Mouse (Mus musculus) CH12.LX (cell line): ENCODE data around the gene Fam234b.

Experiments
- CTCF ChIP-seq, 2 experiments: IDR thresholded peaks in 1 of 2; conservative IDR thresholded peaks in 1 of 2; 2 replicates each; pipeline ENCODE4 v1.5.1; 2011 to 2012; ENCODE audit warnings: low read depth in 2 of 2, low read length in 2 of 2, improper control_type of control experiment in 1 of 2, inconsistent platforms in 1 of 2, mild to moderate bottlenecking in 1 of 2, moderate library complexity in 1 of 2
- E2F4 ChIP-seq: IDR thresholded peaks from 2 replicates; pipeline ENCODE4 v1.6.1; 2011; ENCODE audit warnings: low read depth, low read length, improper control_type of control experiment; ENCODE audit not compliant: insufficient replicate concordance
- ELF1 ChIP-seq: IDR thresholded peaks from 2 replicates; pipeline ENCODE4 v1.6.1; 2014; ENCODE audit warnings: low read depth, mild to moderate bottlenecking, inconsistent platforms, low read length, improper control_type of control experiment
- EP300 ChIP-seq: IDR thresholded peaks from 2 replicates; pipeline ENCODE4 v1.6.1; 2011; ENCODE audit warnings: low read length, improper control_type of control experiment
- MXI1 ChIP-seq: IDR thresholded peaks from 2 replicates; pipeline ENCODE4 v1.6.1; 2011; ENCODE audit warnings: mild to moderate bottlenecking, low read depth, low read length, improper control_type of control experiment
- POLR2A ChIP-seq: IDR thresholded peaks from 2 replicates; pipeline ENCODE4 v1.6.1; 2011; ENCODE audit warnings: low read depth, mild to moderate bottlenecking, improper control_type of control experiment, low read length
- SIN3A ChIP-seq: IDR thresholded peaks from 2 replicates; pipeline ENCODE4 v1.6.1; 2012; ENCODE audit warnings: low read length, improper control_type of control experiment, inconsistent platforms
- TBP ChIP-seq: conservative IDR thresholded peaks from 2 replicates; pipeline ENCODE4 v1.6.1; 2011; ENCODE audit warnings: low read depth, low read length, improper control_type of control experiment
- UBTF ChIP-seq: IDR thresholded peaks from 2 replicates; pipeline ENCODE4 v1.6.1; 2012; ENCODE audit warnings: low read depth, mild to moderate bottlenecking, inconsistent platforms, low read length, improper control_type of control experiment, moderate library complexity
- USF1 ChIP-seq: IDR thresholded peaks from 2 replicates; pipeline ENCODE4 v1.6.1; 2014; ENCODE audit warnings: low read depth, mild to moderate bottlenecking, inconsistent platforms, low read length, improper control_type of control experiment

- TF ChIP-seq EP300 (no peak), SIN3A (no peak), UBTF (no peak), USF1 (no peak), ELF1 (no peak), CTCF (conservative IDR thresholded peaks at IDR 0.05 in 1 of 2, IDR thresholded peaks at IDR 0.05 in 1 of 2; ENCODE audit: low read depth in 2 of 2, low read length in 2 of 2) (no peak), TBP (no peak), MXI1 (no peak), POLR2A (no peak), E2F4 (no peak)
Measured at GRCm38 (mm10) chr6:135294150-135294549, 96.4 kb downstream of the Fam234b start.
